Mouse (Mus musculus) ovary, postnatal 14 days (tissue): Measurements from ENCODE around the gene Anxa7.

Experiments used
- DNase-seq: peaks from one replicate; pipeline ENCODE4 v3.0.0; 2022; ENCODE audit warnings: low spot score

The Anxa7 gene

GRCm38 (mm10) chr14:20432420-20432819 lies 47.5 kb downstream of the Anxa7 start:
- no peak for DNase-seq

- DNase-seq = no peak
These were observed 48.2 kb downstream of the Anxa7 start for GRCm38 (mm10) chr14:20431726-20432125.

GRCm38 (mm10) chr14:20429833-20430232 lies 50.1 kb downstream of the Anxa7 start:
- DNase-seq = no peak

- DNase-seq = no peak
These were observed 51.3 kb downstream of the Anxa7 start for GRCm38 (mm10) chr14:20428593-20428992.

GRCm38 (mm10) chr14:20423046-20423445 lies 56.9 kb downstream of the Anxa7 start:
- DNase-seq = no peak

- no peak for DNase-seq
These were observed 57.7 kb downstream of the Anxa7 start for GRCm38 (mm10) chr14:20422257-20422656.
